Mouse (Mus musculus): ENCODE measurements around the gene Rexo2. TPM values are rescaled to one million over a fixed set of nuclear protein-coding genes. Genes with fewer than 3 reads are reported as not detected.
A peak's percentile ranks its signal among the peaks of the same experiment; 100 is the strongest.
"Not testable (repeated sequence)": the region's sequence is repeated elsewhere in the genome, so short reads cannot be mapped to it uniquely, and the experiment has no call there.

Rexo2 gene
- 100 and 102 TPM in 2 replicates for polyA plus RNA-seq (2015; fragmentation: Nextera tagmentation; extraction: Ambion mirVana)

DNA sequence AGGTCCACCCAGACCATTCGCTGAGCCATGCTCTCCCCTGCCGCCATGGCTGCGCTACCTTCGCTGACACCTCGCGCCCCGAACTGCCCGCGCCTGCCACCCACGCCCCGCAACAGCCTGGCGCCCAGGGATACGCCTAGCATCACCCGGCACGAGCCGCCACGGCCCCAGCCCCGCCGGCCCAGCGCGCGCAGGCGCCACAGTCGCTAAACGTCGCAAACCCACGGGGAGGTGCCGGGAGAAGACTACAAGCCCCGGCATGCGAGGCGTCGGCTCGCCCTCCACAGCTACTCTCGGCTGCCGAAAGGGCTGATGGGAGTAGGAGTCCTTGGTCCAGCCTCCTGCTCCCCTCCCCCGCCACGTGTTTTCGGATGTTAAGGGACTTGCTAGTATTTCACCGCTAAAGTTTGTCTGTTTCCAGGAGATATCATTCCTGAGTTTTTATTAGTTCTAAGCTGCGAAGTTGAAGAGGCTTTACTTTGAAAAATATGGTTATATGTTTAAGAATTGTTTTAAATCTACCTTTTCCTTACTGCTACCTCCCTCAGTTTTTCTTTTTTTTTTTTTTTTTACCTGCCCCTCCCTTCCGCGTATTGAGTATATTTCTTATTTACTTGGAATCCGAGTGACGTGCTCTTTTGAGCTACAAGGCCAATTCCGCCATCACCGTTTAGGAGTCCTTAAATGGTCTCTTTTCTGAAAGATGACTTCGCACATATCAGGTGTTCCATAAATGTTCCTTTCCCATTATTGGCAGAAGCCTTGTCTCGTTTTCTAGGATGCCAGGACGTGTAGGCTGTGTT lies at the start of gene Rexo2:
Gene Rexo2, minus strand, starts transcription at position 213 of the 803 bp plus-strand sequence.
- Histone ChIP-seq H3K36me3 (replicated peaks) (0 out of 2 replicates have a peak, but pooled peaks cover 5% of the 10 kb centered on the region), H3K4me2 (peak within 1 kb of the TSS; percentile 91), H3K4me1 (peaks cover 12% of the 10 kb centered on the region), H3K9ac (peak within 1 kb of the TSS; percentile 74), H3K4me3 (peak within 1 kb of the TSS; percentile 78), H3K9me3 (no peaks in the 10 kb centered on the region), H3K27me3 (replicated peaks) (peaks cover 5% of the 10 kb centered on the region; the same call in 1 of the 2 replicates), H3K27ac (no peak within 1 kb of the TSS)
- 1% methylated on average over 49 of the region's 49 CpGs for WGBS
- peak; percentile 100 for ATAC-seq (replicated peaks)

DNA sequence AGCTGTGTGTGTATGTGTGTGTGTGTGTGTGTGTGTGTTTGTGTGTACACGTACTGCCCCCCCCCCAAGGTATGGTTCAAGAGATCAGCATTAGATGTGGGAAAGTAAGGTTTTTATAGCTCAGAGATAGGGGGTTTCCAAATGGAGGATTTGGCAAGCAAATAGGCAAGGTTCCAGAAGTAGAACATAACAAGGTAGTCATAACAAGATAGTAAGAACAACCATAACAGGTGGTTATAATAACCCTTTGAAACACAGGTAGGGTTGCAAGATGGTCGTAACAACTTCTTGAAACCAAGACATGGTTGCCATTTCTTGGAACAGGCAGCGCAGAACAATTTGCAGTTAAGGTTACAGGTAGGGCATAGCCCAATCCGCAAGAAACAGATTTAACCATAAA lies 46.1 kb upstream of the Rexo2 start:
- no peak for ATAC-seq (replicated peaks)
- H3K27ac ChIP-seq: no peak overlapping the region
- H3K36me3 ChIP-seq (replicated peaks): no peaks in the 10 kb centered on the region
- H3K9me3 ChIP-seq: no peaks in the 10 kb centered on the region
- H3K4me3 ChIP-seq: no peak overlapping the region
- WGBS: 95% methylated on average over 4 of the region's 4 CpGs
- H3K4me2 ChIP-seq: no peak overlapping the region
- H3K9ac ChIP-seq: no peak overlapping the region
- H3K4me1 ChIP-seq: no peaks in the 10 kb centered on the region
- no peaks in the 10 kb centered on the region for H3K27me3 ChIP-seq (replicated peaks)

DNA sequence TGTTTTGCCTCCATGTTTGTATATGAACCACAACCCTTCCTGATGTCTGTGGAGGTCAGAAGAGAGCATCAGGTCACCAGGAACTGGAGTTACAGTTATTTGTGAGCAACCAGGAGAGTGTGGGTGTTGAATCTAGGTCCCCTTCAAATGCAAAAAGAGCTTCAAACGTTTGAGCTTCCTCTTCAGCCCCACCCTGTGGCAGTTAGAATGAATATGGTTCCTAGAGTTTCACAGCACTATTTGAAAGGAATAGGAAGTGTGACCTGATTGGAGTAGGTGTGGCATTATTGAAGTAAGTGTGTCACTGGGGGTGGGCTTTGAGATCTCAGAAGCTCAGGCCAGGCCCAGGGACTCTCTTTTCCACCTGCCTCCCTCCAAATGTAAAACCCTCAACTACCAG lies 45.1 kb upstream of the Rexo2 start:
- Histone ChIP-seq H3K4me1 (no peaks in the 10 kb centered on the region), H3K36me3 (replicated peaks) (no peaks in the 10 kb centered on the region), H3K27me3 (replicated peaks) (no peaks in the 10 kb centered on the region), H3K9ac (no peak overlapping the region), H3K27ac (no peak overlapping the region), H3K9me3 (no peaks in the 10 kb centered on the region), H3K4me3 (no peak overlapping the region), H3K4me2 (no peak overlapping the region)
- no peak for ATAC-seq (replicated peaks)
- 26% methylated on average over 1 of the region's 1 CpGs for WGBS

DNA sequence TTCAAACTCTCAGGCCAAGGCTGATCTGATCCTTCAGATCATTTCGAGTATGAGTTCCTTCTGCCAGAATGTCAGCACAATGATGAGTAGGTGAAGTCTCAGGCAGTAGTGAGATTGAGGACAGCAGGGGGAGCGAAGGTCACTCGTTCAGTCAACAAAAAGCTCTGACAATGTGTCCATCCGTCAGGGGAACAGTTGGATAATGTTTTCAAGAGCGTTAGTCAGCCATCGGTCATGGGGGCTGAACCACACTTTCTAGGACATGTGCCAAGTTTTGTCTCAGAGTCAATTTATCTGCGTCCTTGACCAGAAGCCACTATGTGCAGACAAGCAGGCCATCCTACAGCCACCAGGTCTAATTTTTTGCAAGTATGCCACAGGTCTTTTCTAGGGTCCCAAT lies 40.0 kb upstream of the Rexo2 start:
- H3K27ac ChIP-seq; H3K4me2 ChIP-seq; H3K9me3 ChIP-seq; ATAC-seq (replicated peaks); H3K36me3 ChIP-seq (replicated peaks); H3K4me3 ChIP-seq; H3K9ac ChIP-seq; H3K27me3 ChIP-seq (replicated peaks): not testable (repeated sequence)
- H3K4me1 ChIP-seq: peaks cover 11% of the 10 kb centered on the region; the same call in 1 of the 2 replicates
- WGBS: 55% methylated on average over 5 of the region's 7 CpGs

DNA sequence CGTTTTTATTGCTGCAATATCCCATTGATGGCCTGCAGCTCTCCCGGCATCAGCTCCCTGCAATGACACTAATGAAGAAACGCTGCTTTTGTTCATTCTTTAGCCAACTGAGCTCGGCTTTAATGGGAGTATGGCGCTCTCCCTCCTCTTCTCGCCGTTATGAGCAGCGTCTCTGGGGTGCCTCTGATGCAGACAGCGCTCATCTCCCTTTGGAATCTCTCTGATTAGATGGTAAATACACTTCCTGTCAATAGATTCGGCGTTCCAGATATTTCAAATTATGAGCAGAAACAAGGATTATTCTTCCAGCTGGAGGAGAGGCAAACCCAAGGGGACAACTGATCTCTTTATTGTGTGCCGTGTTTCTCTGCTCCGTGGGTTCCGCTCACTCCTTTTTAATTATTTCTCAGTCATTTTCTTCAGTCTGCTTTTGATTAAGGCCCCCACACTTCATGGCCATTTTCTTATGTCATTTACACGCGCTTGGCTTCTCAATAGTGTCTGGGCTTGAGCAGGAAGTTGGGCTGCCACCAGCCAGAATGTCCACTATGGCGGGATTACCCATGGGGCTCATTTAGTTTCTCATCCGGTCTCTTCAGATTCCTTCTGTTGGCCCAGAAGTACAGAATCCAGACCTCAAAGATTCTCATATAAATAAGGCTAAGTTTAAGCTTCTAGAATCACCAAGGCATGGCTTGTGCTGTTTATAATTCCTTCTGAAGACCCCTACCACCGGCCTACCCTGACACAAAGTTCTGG lies 37.1 kb upstream of the Rexo2 start:
- 43% methylated on average over 19 of the region's 19 CpGs for WGBS
- H3K4me3 ChIP-seq: 0 out of 2 replicates have a peak overlapping the region, but pooled peaks have one; percentile 5

DNA sequence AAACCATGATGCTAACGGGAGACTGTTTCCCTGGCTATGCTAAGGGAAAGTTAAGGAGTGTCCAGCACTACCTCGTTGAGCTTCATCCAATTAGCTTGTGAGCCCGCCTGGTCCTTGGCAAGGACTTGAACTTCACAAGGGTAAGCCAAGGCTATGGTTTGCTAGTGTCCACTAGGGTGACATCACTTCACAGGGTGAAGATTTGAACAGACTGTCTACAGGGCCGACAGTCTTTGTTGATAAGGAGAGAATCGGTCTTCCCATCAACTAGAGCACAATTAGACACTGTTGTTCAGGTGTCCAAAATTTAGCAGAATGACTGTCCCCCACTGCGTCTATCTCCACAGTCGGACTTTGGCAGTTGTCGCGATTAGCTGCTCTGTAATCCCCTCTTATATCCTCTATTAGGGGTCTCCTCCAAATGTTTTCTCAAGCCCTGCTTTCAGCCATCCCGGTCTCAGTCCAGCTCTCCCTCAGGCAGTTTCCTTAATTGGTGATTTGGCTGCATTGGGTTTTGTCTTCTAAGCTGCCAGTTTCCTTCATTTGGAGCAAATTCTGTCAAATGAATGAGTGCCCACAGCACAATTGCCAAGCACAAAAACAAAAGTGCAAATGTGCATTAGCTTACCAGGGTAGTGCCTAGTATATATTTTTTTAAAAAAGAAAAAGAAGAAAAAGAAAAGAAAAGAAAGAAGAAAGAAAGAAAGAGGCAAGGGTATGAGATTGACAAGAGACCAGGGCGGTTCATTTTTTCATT lies 36.4 kb upstream of the Rexo2 start:
- 0 out of 2 replicates have a peak overlapping the region, but pooled peaks have one; percentile 18 for H3K9ac ChIP-seq
- H3K4me1 ChIP-seq: peaks cover 11% of the 10 kb centered on the region; the same call in 1 of the 2 replicates
- H3K27me3 ChIP-seq (replicated peaks): no peaks in the 10 kb centered on the region
- no peak for ATAC-seq (replicated peaks)
- no peaks in the 10 kb centered on the region for H3K36me3 ChIP-seq (replicated peaks)
- H3K9me3 ChIP-seq: no peaks in the 10 kb centered on the region
- peak overlapping the region; percentile 61 for H3K27ac ChIP-seq
- H3K4me2 ChIP-seq: peak overlapping the region; percentile 29; the same call in 1 of the 2 replicates
- 0 out of 2 replicates have a peak overlapping the region, but pooled peaks have one; percentile 5 for H3K4me3 ChIP-seq
- WGBS: 62% methylated on average over 11 of the region's 11 CpGs

More for the DNA sequence above, 37.1 kb upstream of the Rexo2 start:
- Histone ChIP-seq H3K27me3 (replicated peaks) (no peaks in the 10 kb centered on the region), H3K27ac (peak overlapping the region; percentile 61), H3K4me1 (peaks cover 11% of the 10 kb centered on the region; the same call in 1 of the 2 replicates), H3K4me2 (peak overlapping the region; percentile 29), H3K9ac (0 out of 2 replicates have a peak overlapping the region, but pooled peaks have one; percentile 18), H3K9me3 (no peaks in the 10 kb centered on the region), H3K36me3 (replicated peaks) (no peaks in the 10 kb centered on the region)
- ATAC-seq (replicated peaks): no peak

DNA sequence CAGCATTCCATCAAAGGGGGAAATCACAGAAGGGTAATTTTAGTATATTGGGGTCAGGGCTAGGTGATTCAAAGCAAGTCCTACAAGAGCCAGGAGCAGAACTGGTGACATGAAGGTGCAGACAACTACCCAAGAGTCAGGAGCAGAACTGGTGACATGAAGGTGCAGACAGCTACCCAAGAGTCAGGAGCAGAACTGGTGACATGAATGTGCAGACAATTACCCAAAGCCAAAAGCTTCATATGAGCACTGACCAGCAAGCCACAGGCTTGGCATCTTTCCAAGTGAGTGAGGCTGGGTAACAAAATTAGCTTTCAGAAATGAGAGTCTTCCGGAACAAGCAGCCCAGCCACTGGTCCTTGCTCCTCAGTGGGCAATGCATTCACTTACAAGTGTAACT lies 34.9 kb upstream of the Rexo2 start:
- Histone ChIP-seq H3K27me3 (replicated peaks) (no peaks in the 10 kb centered on the region), H3K36me3 (replicated peaks) (no peaks in the 10 kb centered on the region), H3K9me3 (no peaks in the 10 kb centered on the region), H3K27ac (no peak overlapping the region), H3K4me2 (no peak overlapping the region), H3K4me1 (peaks cover 11% of the 10 kb centered on the region; the same call in 1 of the 2 replicates), H3K4me3 (no peak overlapping the region), H3K9ac (no peak overlapping the region)
- no peak for ATAC-seq (replicated peaks)
- WGBS: 68% methylated on average over 1 of the region's 1 CpGs

DNA sequence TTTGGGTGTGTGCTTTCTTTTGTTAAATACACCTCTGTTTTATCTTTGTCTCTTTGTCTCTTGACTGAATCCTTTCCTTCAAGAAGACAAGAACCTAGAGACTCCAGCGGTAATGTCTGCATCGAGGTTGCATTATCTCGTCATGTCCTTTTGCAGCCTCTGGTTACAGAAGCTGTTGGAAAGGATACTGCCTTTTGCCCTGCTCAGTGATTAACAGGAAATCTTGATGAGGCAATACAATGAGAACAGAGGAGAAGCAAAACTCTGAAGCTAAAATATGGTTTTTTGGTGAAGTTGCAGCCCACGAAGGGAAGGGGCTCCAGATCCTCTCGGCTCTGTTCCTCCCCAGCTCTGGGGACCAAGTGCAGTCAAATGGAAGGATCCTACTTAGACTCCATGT lies 29.7 kb upstream of the Rexo2 start:
- H3K9ac ChIP-seq: no peak overlapping the region
- H3K27ac ChIP-seq: no peak overlapping the region
- H3K9me3 ChIP-seq: no peaks in the 10 kb centered on the region
- WGBS: 78% methylated on average over 5 of the region's 5 CpGs
- no peak overlapping the region for H3K4me3 ChIP-seq
- H3K4me1 ChIP-seq: no peaks in the 10 kb centered on the region
- no peaks in the 10 kb centered on the region for H3K27me3 ChIP-seq (replicated peaks)
- ATAC-seq (replicated peaks): no peak
- no peaks in the 10 kb centered on the region for H3K36me3 ChIP-seq (replicated peaks)
- H3K4me2 ChIP-seq: no peak overlapping the region

DNA sequence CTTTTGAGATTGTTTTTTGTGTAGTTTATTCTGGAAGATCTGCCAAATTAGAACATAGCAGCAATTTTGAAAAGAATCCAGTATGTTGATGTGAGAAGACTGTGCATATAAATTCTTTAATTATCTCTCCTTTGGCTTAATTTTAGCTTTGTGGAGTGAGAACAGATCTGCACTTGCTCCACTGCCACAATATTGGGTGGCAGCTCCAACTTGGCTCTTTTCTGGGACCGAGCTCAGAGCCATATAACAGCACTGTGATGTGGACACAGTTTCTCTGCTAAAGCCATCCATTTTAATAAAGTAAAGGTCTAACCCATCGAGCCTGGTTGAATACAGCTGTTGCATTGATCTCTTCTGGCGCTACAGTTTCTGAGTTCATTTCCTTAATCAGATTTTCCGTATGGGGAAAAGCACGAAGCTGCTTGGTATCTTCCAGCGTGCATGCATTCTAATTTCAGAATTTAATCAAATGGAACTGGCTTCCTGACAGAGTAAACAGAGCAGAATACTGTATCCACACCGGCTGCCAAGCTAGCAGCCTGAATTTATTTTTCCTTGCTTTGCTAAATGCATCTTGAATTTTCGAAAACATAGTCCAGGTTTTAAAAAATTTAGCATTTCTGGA lies 24.4 kb upstream of the Rexo2 start:
- no peak overlapping the region for H3K4me2 ChIP-seq
- no peaks in the 10 kb centered on the region for H3K36me3 ChIP-seq (replicated peaks)
- H3K9me3 ChIP-seq: no peaks in the 10 kb centered on the region
- 0 out of 2 replicates have a peak overlapping the region, but pooled peaks have one; percentile 20 for H3K27ac ChIP-seq
- no peaks in the 10 kb centered on the region for H3K4me1 ChIP-seq
- H3K9ac ChIP-seq: no peak overlapping the region
- no peak overlapping the region for H3K4me3 ChIP-seq
- 64% methylated on average over 8 of the region's 8 CpGs for WGBS
- no peak for ATAC-seq (replicated peaks)
- H3K27me3 ChIP-seq (replicated peaks): no peaks in the 10 kb centered on the region

DNA sequence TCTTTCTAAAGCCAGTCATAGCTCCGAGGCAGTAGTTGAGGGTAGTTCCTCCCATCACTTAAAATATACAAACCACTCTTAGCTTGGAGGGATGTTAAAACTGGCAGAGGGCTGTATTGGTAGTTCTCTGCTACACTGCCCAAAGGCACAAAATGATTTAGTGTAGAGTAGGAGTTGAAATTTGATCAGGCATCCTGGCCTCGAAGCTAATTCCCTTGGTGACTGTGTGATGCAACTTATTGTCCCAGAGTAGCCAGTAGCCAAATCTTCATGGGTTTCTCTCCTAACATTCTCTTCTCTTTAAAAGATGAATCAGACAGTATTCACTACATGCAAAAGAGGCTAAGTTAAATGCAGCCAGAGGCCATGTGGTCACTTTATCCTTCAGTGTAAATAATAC lies 22.6 kb upstream of the Rexo2 start:
- Histone ChIP-seq H3K27ac (no peak overlapping the region), H3K4me2 (no peak overlapping the region), H3K4me3 (no peak overlapping the region), H3K36me3 (replicated peaks) (no peaks in the 10 kb centered on the region), H3K27me3 (replicated peaks) (no peaks in the 10 kb centered on the region), H3K9me3 (no peaks in the 10 kb centered on the region), H3K9ac (no peak overlapping the region), H3K4me1 (no peaks in the 10 kb centered on the region)
- WGBS: 78% methylated on average over 2 of the region's 2 CpGs
- ATAC-seq (replicated peaks): no peak

DNA sequence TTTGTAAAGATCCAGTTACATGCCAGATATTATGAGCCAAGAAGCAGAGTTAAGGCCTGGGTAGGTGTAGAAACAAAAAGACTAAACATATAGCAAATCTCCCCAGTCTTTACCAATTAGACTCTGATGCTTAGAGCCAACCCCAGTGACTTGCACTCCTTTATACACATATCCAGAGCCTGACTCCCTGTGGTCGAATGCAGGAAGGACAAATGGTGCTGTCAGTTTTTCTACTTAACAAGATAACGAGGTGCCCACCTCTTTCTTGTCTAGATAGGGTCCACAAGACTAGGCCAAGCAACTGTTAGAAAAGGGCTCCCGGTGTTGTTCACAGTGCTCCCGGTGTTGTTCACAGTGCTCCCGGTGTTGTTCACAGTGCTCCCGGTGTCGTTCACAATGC lies 20.8 kb upstream of the Rexo2 start:
- no peak overlapping the region for H3K27ac ChIP-seq
- H3K4me3 ChIP-seq: no peak overlapping the region
- WGBS: 86% methylated on average over 7 of the region's 7 CpGs
- H3K9ac ChIP-seq: no peak overlapping the region
- peaks cover 2% of the 10 kb centered on the region for H3K4me1 ChIP-seq
- ATAC-seq (replicated peaks): no peak
- no peaks in the 10 kb centered on the region for H3K27me3 ChIP-seq (replicated peaks)
- no peak overlapping the region for H3K4me2 ChIP-seq
- no peaks in the 10 kb centered on the region for H3K36me3 ChIP-seq (replicated peaks)
- no peaks in the 10 kb centered on the region for H3K9me3 ChIP-seq
